ENCODE assay signal across 32 mouse cellular contexts in the genomic region with DNA sequence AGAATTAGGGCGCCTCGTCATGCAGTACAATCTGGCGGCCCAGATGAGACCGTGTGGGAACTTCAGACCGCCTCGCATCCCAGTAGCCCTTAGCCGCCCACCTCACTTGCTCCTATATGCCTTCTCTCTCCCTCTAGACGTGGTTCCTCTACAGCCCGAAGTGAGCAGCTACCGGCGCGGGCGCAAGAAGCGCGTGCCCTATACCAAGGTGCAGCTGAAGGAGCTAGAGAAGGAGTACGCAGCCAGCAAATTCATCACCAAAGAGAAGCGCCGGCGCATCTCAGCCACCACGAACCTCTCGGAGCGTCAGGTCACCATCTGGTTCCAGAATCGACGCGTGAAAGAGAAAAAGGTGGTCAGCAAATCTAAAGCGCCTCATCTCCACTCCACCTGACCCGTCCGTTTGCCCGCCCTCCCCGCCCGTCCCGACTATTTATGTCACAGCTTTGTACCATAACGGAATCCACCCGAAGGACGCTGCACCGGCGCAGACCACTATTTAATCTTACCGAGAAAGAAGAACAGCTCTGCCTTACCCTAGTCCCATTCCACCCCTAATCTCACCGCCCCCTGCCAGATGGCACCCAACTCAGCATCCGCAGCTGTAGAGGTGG. TPM values are rescaled to one million over a fixed set of nuclear protein-coding genes. Genes with fewer than 3 reads are reported as not detected.
DNase-seq lines count a peak whose midpoint lies in the region; ATAC-seq lines count a peak whose summit lies in the region.
"Had no signal": no experiment of that assay in that cellular context is flagged by ENCODE, and none has a peak within 500 bp of the region (broad histone marks: within the 10 kb centered on the region; RNA-seq: fewer than 3 reads in every experiment).

No protein-coding gene starts in this region.

- ATAC-seq in neural tube, embryonic 12.5 days (ENCODE audit: low FRiP score, low read depth): no peak
- ATAC-seq: forebrain, postnatal 0 days; hindbrain, postnatal 0 days; intestine, postnatal 0 days; lung, postnatal 0 days; midbrain, embryonic 16.5 days had no signal

- H3K9me3 ChIP-seq in embryonic facial prominence, embryonic 10.5 days: no peaks in the 10 kb centered on the region
- no peaks in the 10 kb centered on the region for H3K9me3 ChIP-seq in neural tube, embryonic 12.5 days
- H3K9me3 ChIP-seq: embryonic facial prominence, embryonic 15.5 days; forebrain, embryonic 12.5 days; limb, embryonic 15.5 days; liver, embryonic 13.5 days had no signal

- peaks cover 100% of the 10 kb centered on the region for H3K27me3 ChIP-seq in embryonic facial prominence, embryonic 10.5 days (replicated peaks; ENCODE audit: low read depth, poor library complexity, severe bottlenecking)
- H3K27me3 ChIP-seq in neural tube, embryonic 12.5 days (replicated peaks): peaks cover 95% of the 10 kb centered on the region

- no peak overlapping the region for H3K4me3 ChIP-seq in embryonic facial prominence, embryonic 10.5 days
- H3K4me3 ChIP-seq in neural tube, embryonic 12.5 days: peak overlapping the region; percentile 11; the same call in 1 of the 2 replicates
- H3K4me3 ChIP-seq: embryonic facial prominence, embryonic 15.5 days; forebrain, embryonic 12.5 days; left cerebral cortex, adult 2 months; limb, embryonic 15.5 days; liver, embryonic 13.5 days had no signal

- H3K27ac ChIP-seq in embryonic facial prominence, embryonic 10.5 days (replicated peaks): no peak overlapping the region
- H3K27ac ChIP-seq in neural tube, embryonic 12.5 days: no peak overlapping the region
- H3K27ac ChIP-seq: embryonic facial prominence, embryonic 15.5 days; forebrain, embryonic 12.5 days; hindbrain, postnatal 0 days; left cerebral cortex, adult 2 months; limb, embryonic 15.5 days; liver, embryonic 13.5 days; stomach, postnatal 0 days had no signal

- 0 out of 2 replicates have a peak overlapping the region, but pooled peaks have one; percentile 13 for H3K9ac ChIP-seq in neural tube, embryonic 12.5 days
- H3K9ac ChIP-seq: embryonic facial prominence, embryonic 15.5 days; forebrain, embryonic 12.5 days; forebrain, postnatal 0 days; limb, embryonic 15.5 days; liver, embryonic 13.5 days had no signal

- WGBS in embryonic facial prominence, embryonic 10.5 days: 1% methylated on average over 40 of the region's 40 CpGs
- 1% methylated on average over 40 of the region's 40 CpGs for WGBS in neural tube, embryonic 12.5 days

- peak overlapping the region; percentile 33 for H3K4me2 ChIP-seq in neural tube, embryonic 12.5 days (replicated peaks)
- H3K4me2 ChIP-seq: embryonic facial prominence, embryonic 15.5 days; forebrain, embryonic 12.5 days; limb, embryonic 15.5 days; liver, embryonic 13.5 days had no signal

- H3K36me3 ChIP-seq in embryonic facial prominence, embryonic 10.5 days (replicated peaks): no peaks in the 10 kb centered on the region
- no peaks in the 10 kb centered on the region for H3K36me3 ChIP-seq in neural tube, embryonic 12.5 days
- H3K36me3 ChIP-seq: embryonic facial prominence, embryonic 15.5 days; forebrain, embryonic 12.5 days; limb, embryonic 15.5 days; liver, embryonic 13.5 days had no signal

- H3K4me1 ChIP-seq in embryonic facial prominence, embryonic 10.5 days: no peaks in the 10 kb centered on the region
- H3K4me1 ChIP-seq in neural tube, embryonic 12.5 days: no peaks in the 10 kb centered on the region
- H3K4me1 ChIP-seq: embryonic facial prominence, embryonic 15.5 days; forebrain, embryonic 12.5 days; liver, embryonic 13.5 days had no signal

- peak; percentile 6 for DNase-seq in kidney, postnatal 10 days
- DNase-seq in kidney, adult 9 months: no peak
- DNase-seq in embryonic facial prominence, embryonic 10.5 days (ENCODE audit: low spot score): peak; percentile 48
- DNase-seq in layer of hippocampus, adult 9-11 months: no peak
- DNase-seq in lung, postnatal 4 days: no peak
- DNase-seq in embryo, embryonic 9.5 days (ENCODE audit: extremely low spot score): no peak
- DNase-seq: adrenal gland, adult 8-10 months; cerebellum, postnatal 10 days; forebrain, postnatal 0 days; gastrocnemius, postnatal 10 days; heart, postnatal 14 days; kidney, postnatal 25 days; liver, embryonic 13.5 days; lung, adult 18-20 months; right cerebral cortex, postnatal 4 days; thymus, adult 2 months; thymus, postnatal 36 days had no signal

RNA-seq across cellular contexts. Expression of a gene that starts 6.2 kb away (rescaled TPM):
- polyA plus RNA-seq in embryonic facial prominence, embryonic 10.5 days (2016; fragmentation: Nextera tagmentation; extraction: Ambion mirVana): 0.08 TPM in 1 of 2 replicates, not detected in the other
- polyA plus RNA-seq in neural tube, embryonic 12.5 days (2016; fragmentation: Nextera tagmentation; extraction: Ambion mirVana): 6.5 and 17.7 TPM in 2 replicates
- polyA plus RNA-seq: forebrain, embryonic 12.5 days; forebrain, postnatal 0 days; gonadal fat pad, adult 2 months; heart, embryonic 14.5 days; hindbrain, postnatal 0 days; intestine, postnatal 0 days; kidney, embryonic 14.5 days; liver, embryonic 13.5 days; lung, postnatal 0 days; midbrain, embryonic 16.5 days; spleen, adult 2 months; stomach, postnatal 0 days; thymus, adult 2 months had no signal

RNA-seq across cellular contexts. Expression of a gene that starts 9.4 kb away (rescaled TPM):
- polyA plus RNA-seq in embryonic facial prominence, embryonic 10.5 days (2016; fragmentation: Nextera tagmentation; extraction: Ambion mirVana): not detected in 2 replicates
- 8.1 and 14.2 TPM in 2 replicates for polyA plus RNA-seq in neural tube, embryonic 12.5 days (2016; fragmentation: Nextera tagmentation; extraction: Ambion mirVana)
- polyA plus RNA-seq: forebrain, embryonic 12.5 days; forebrain, postnatal 0 days; gonadal fat pad, adult 2 months; heart, embryonic 14.5 days; hindbrain, embryonic 11.5 days; hindbrain, postnatal 0 days; intestine, postnatal 0 days; kidney, embryonic 14.5 days; liver, embryonic 13.5 days; lung, postnatal 0 days; midbrain, embryonic 16.5 days; spleen, adult 2 months; stomach, postnatal 0 days; thymus, adult 2 months had no signal

RNA-seq across cellular contexts. Expression of a gene that starts 27.1 kb away (rescaled TPM):
- not detected in 2 replicates for polyA plus RNA-seq in embryonic facial prominence, embryonic 10.5 days (2016; fragmentation: Nextera tagmentation; extraction: Ambion mirVana)
- 4.3 and 5.7 TPM in 2 replicates for polyA plus RNA-seq in neural tube, embryonic 12.5 days (2016; fragmentation: Nextera tagmentation; extraction: Ambion mirVana)
- polyA plus RNA-seq: embryonic facial prominence, embryonic 15.5 days; forebrain, embryonic 12.5 days; forebrain, postnatal 0 days; heart, embryonic 14.5 days; hindbrain, embryonic 11.5 days; hindbrain, postnatal 0 days; intestine, postnatal 0 days; liver, embryonic 13.5 days; lung, postnatal 0 days; midbrain, embryonic 16.5 days; spleen, adult 2 months; stomach, postnatal 0 days had no signal

RNA-seq across cellular contexts. Expression of a gene that starts 39.5 kb away (rescaled TPM):
- not detected in 2 replicates for polyA plus RNA-seq in embryonic facial prominence, embryonic 10.5 days (2016; fragmentation: Nextera tagmentation; extraction: Ambion mirVana)
- polyA plus RNA-seq in neural tube, embryonic 12.5 days (2016; fragmentation: Nextera tagmentation; extraction: Ambion mirVana): 62.1 and 77.3 TPM in 2 replicates
- polyA plus RNA-seq: embryonic facial prominence, embryonic 15.5 days; forebrain, embryonic 12.5 days; forebrain, postnatal 0 days; heart, embryonic 14.5 days; hindbrain, embryonic 11.5 days; hindbrain, postnatal 0 days; liver, embryonic 13.5 days; lung, postnatal 0 days; midbrain, embryonic 16.5 days; spleen, adult 2 months; stomach, postnatal 0 days had no signal

RNA-seq across cellular contexts. Expression of a gene that starts 40.1 kb away (rescaled TPM):
- polyA plus RNA-seq in embryonic facial prominence, embryonic 10.5 days (2016; fragmentation: Nextera tagmentation; extraction: Ambion mirVana): 0.07 and 0.18 TPM in 2 replicates
- polyA plus RNA-seq in neural tube, embryonic 12.5 days (2016; fragmentation: Nextera tagmentation; extraction: Ambion mirVana): 32.1 and 35.5 TPM in 2 replicates
- polyA plus RNA-seq: forebrain, embryonic 12.5 days; forebrain, postnatal 0 days; lung, postnatal 0 days; midbrain, embryonic 16.5 days had no signal

Comparison
In these comparisons a context has a peak if more than half of its experiments do, and no peak if none do; other contexts are left out.
1. DNase-seq: peak in kidney, postnatal 10 days (single experiment) and embryonic facial prominence, embryonic 10.5 days (single experiment); none in kidney, adult 9 months (single experiment), layer of hippocampus, adult 9-11 months (single experiment), lung, postnatal 4 days (0 of 2) and embryo, embryonic 9.5 days (single experiment).